In genomic region chr13:108138403-108138977, GRCm38 (mm10) we compare ENCODE assay signal across 23 mouse cellular contexts. TPM values are rescaled to one million over a fixed set of nuclear protein-coding genes. Genes with fewer than 3 reads are reported as not detected.
DNase-seq lines count a peak whose midpoint lies in the region; ATAC-seq and TF ChIP-seq lines count a peak whose summit lies in the region.
"Had no signal": no experiment of that assay in that cellular context is flagged by ENCODE, and none has a peak within 500 bp of the region (broad histone marks: within the 10 kb centered on the region; RNA-seq: fewer than 3 reads in every experiment).

No protein-coding gene starts in this region.

- no peaks in the 10 kb centered on the region for H3K9me3 ChIP-seq in forebrain, postnatal 0 days (ENCODE audit: low read length)
- no peaks in the 10 kb centered on the region for H3K9me3 ChIP-seq in forebrain, embryonic 13.5 days (replicated peaks)
- H3K9me3 ChIP-seq: forebrain, embryonic 10.5 days; heart, embryonic 12.5 days; heart, embryonic 15.5 days; hindbrain, embryonic 10.5 days; hindbrain, embryonic 13.5 days; intestine, embryonic 15.5 days had no signal

- H3K4me3 ChIP-seq in forebrain, postnatal 0 days (ENCODE audit: low read depth, low read length), result no peak overlapping the region
- H3K4me3 ChIP-seq in forebrain, embryonic 13.5 days, result no peak overlapping the region
- no peak overlapping the region for H3K4me3 ChIP-seq in layer of hippocampus, adult 2 months
- H3K4me3 ChIP-seq: forebrain, embryonic 10.5 days; heart, embryonic 12.5 days; heart, embryonic 15.5 days; hindbrain, embryonic 10.5 days; hindbrain, embryonic 13.5 days; intestine, embryonic 15.5 days had no signal

- H3K4me1 ChIP-seq in forebrain, postnatal 0 days (ENCODE audit: insufficient read depth), result no peaks in the 10 kb centered on the region
- H3K4me1 ChIP-seq in forebrain, embryonic 13.5 days, result no peaks in the 10 kb centered on the region
- H3K4me1 ChIP-seq: forebrain, embryonic 10.5 days; heart, embryonic 12.5 days; heart, embryonic 15.5 days; hindbrain, embryonic 10.5 days; hindbrain, embryonic 13.5 days; intestine, embryonic 15.5 days had no signal

- 60% methylated on average over 5 of the region's 5 CpGs for WGBS in forebrain, postnatal 0 days
- 87% methylated on average over 5 of the region's 5 CpGs for WGBS in forebrain, embryonic 13.5 days

- TF ChIP-seq CTCF in forebrain, postnatal 0 days (IDR thresholded peaks at IDR 0.05; ENCODE audit: low read depth), result no peak
- no peak for TF ChIP-seq CTCF in layer of hippocampus, adult 2 months (conservative IDR thresholded peaks at IDR 0.05)

- peak; percentile 41 for DNase-seq in forebrain, postnatal 0 days
- DNase-seq in layer of hippocampus, adult 2 months (ENCODE audit: low spot score in 2 of 2), result peak in 1 of 2 experiments; percentile 64
- no peak for DNase-seq in layer of hippocampus, adult 8-10 months (ENCODE audit: low spot score in 2 of 2)
- DNase-seq in brain, embryonic 18.5 days (ENCODE audit: low read depth, low spot score), result peak; percentile 47
- no peak for DNase-seq in left cerebral cortex, adult 18-20 months (ENCODE audit: low spot score in 2 of 2)
- DNase-seq: adrenal gland, adult 2 months; adrenal gland, postnatal 14 days; cerebellum, adult 18-20 months; cerebellum, adult 9-10 months; cerebellum, postnatal 14 days; gastrocnemius, postnatal 25 days; heart, adult 18-20 months; heart, postnatal 10 days; heart, postnatal 36 days had no signal

- peak; percentile 59; the same call in 1 of the 2 replicates for ATAC-seq in forebrain, postnatal 0 days
- ATAC-seq in forebrain, embryonic 13.5 days, result no peak; the same call in 1 of the 2 replicates
- ATAC-seq: CD4-positive, CD25-positive, alpha-beta regulatory T cell, adult 4 months; hindbrain, embryonic 16.5 days; intestine, embryonic 15.5 days had no signal

- no peaks in the 10 kb centered on the region for H3K36me3 ChIP-seq in forebrain, postnatal 0 days (ENCODE audit: insufficient read depth)
- no peaks in the 10 kb centered on the region for H3K36me3 ChIP-seq in forebrain, embryonic 13.5 days (ENCODE audit: poor library complexity, severe bottlenecking)
- H3K36me3 ChIP-seq: forebrain, embryonic 10.5 days; heart, embryonic 12.5 days; heart, embryonic 15.5 days; hindbrain, embryonic 10.5 days; hindbrain, embryonic 13.5 days; intestine, embryonic 15.5 days had no signal

- no peak overlapping the region for H3K4me2 ChIP-seq in forebrain, postnatal 0 days (ENCODE audit: low read depth)
- H3K4me2 ChIP-seq in forebrain, embryonic 13.5 days, result no peak overlapping the region
- H3K4me2 ChIP-seq: heart, embryonic 12.5 days; heart, embryonic 15.5 days; hindbrain, embryonic 13.5 days; intestine, embryonic 15.5 days had no signal

- H3K9ac ChIP-seq in forebrain, postnatal 0 days, result no peak overlapping the region
- H3K9ac ChIP-seq in forebrain, embryonic 13.5 days, result no peak overlapping the region
- H3K9ac ChIP-seq: heart, embryonic 12.5 days; heart, embryonic 15.5 days; hindbrain, embryonic 13.5 days; intestine, embryonic 15.5 days had no signal

- H3K27ac ChIP-seq in forebrain, postnatal 0 days (ENCODE audit: low read depth, low read length), result peak overlapping the region; percentile 2; the same call in 1 of the 2 replicates
- no peak overlapping the region for H3K27ac ChIP-seq in forebrain, embryonic 13.5 days
- peak overlapping the region; percentile 64 for H3K27ac ChIP-seq in layer of hippocampus, adult 2 months
- H3K27ac ChIP-seq: forebrain, embryonic 10.5 days; heart, embryonic 15.5 days; hindbrain, embryonic 10.5 days; hindbrain, embryonic 13.5 days; intestine, embryonic 15.5 days had no signal

- no peaks in the 10 kb centered on the region for H3K27me3 ChIP-seq in forebrain, postnatal 0 days (ENCODE audit: insufficient read depth, low read length)
- H3K27me3 ChIP-seq in forebrain, embryonic 13.5 days, result no peaks in the 10 kb centered on the region
- H3K27me3 ChIP-seq: heart, embryonic 12.5 days; heart, embryonic 15.5 days; hindbrain, embryonic 13.5 days; intestine, embryonic 15.5 days had no signal

RNA-seq across cellular contexts. Expression of gene Ndufaf2, which starts 19.9 kb away (rescaled TPM):
- 22.1 and 28.1 TPM in 2 replicates for total RNA-seq in forebrain, postnatal 0 days (2014; rRNA removed)
- 84.1 and 103 TPM in 2 replicates for polyA plus RNA-seq in forebrain, postnatal 0 days (2015; fragmentation: Nextera tagmentation; extraction: Ambion mirVana)
- 85.9 and 88.7 TPM in 2 replicates for polyA plus RNA-seq in forebrain, embryonic 13.5 days (2015; fragmentation: Nextera tagmentation; extraction: Ambion mirVana)
- 10 to 100 TPM; 21.5 to 24.2 TPM for total RNA-seq in layer of hippocampus, adult 2 months (2021)
- total RNA-seq in layer of hippocampus, adult 8-10 months (2022), result 10 to 100 TPM; 16.1 to 21.8 (median 19.8) TPM
- total RNA-seq in left cerebral cortex, adult 18-20 months (2021), result 10 to 100 TPM; 24.0 to 25.2 TPM

RNA-seq across cellular contexts. Expression of gene Ercc8, which starts 20.0 kb away (rescaled TPM):
- 38.3 and 42.3 TPM in 2 replicates for total RNA-seq in forebrain, postnatal 0 days (2014; rRNA removed)
- 28.4 and 31.1 TPM in 2 replicates for polyA plus RNA-seq in forebrain, postnatal 0 days (2015; fragmentation: Nextera tagmentation; extraction: Ambion mirVana)
- polyA plus RNA-seq in forebrain, embryonic 13.5 days (2015; fragmentation: Nextera tagmentation; extraction: Ambion mirVana), result 25.6 and 27.8 TPM in 2 replicates
- total RNA-seq in layer of hippocampus, adult 2 months (2021), result 10 to 100 TPM; 17.1 to 18.3 TPM
- 10 to 100 TPM; 15.3 to 19.8 (median 16.2) TPM for total RNA-seq in layer of hippocampus, adult 8-10 months (2022)
- 10 to 100 TPM; 15.2 to 16.0 TPM for total RNA-seq in left cerebral cortex, adult 18-20 months (2021)

Comparison
In these comparisons a context has a peak if more than half of its experiments do, and no peak if none do; other contexts are left out.
1. DNase-seq: peak in forebrain, postnatal 0 days (single experiment) and brain, embryonic 18.5 days (single experiment); none in layer of hippocampus, adult 8-10 months (0 of 2) and left cerebral cortex, adult 18-20 months (0 of 2).